Mouse (Mus musculus) testis, adult 2 months (tissue): ENCODE measurements at regions not wholly inside any gene's neighbourhood (a gene's known extent, or its start where the extent isn't known, plus 50 kb on each side); places are given as distances from the start of the nearest gene placed in this dataset.

Source experiments
- CTCF ChIP-seq: fragments of 200-500 bp; IDR thresholded peaks from 2 replicates; pipeline ENCODE4 v1.5.1; 2012; ENCODE audit warnings: low read depth, mild to moderate bottlenecking, inconsistent platforms, low read length, moderate library complexity; ENCODE audit not compliant: control insufficient read depth, insufficient read depth, insufficient replicate concordance
- POLR2A ChIP-seq: fragments of 200-500 bp; IDR thresholded peaks from 2 replicates; pipeline ENCODE4 v1.6.1; 2012; ENCODE audit warnings: low read depth, mild to moderate bottlenecking, inconsistent platforms, low read length, moderate library complexity; ENCODE audit not compliant: control insufficient read depth

DNA sequence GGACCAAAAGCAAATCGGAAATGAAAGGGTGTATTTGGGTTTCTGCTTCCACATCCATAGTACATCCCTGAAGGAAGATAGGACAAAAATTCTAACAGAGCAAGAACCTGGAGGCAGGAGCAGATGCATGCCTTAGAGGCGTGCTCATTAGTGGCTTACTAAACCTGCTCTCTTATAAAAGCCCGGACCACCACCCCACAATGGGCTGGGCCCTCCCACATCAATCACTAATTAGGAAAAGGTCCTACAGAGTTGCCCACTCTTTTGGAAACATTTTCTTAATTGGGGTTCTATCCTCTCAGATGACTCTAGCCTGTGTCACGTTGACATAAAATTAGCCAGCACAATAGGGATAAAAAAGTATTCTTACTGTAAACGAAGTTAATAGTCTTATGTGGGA is 79.6 kb upstream of the Ptprt start:
- TF ChIP-seq CTCF (no peak), POLR2A (no peak)
